Mouse (Mus musculus) heart, adult 11 months (tissue): ENCODE measurements around the gene Acaa1a.
"Not testable (repeated sequence)": the region's sequence is repeated elsewhere in the genome, so short reads cannot be mapped to it uniquely, and the experiment has no call there.

Experiments used
- DNase-seq: peaks from one replicate; pipeline ENCODE4 v3.0.0; 2022

Acaa1a gene

DNA sequence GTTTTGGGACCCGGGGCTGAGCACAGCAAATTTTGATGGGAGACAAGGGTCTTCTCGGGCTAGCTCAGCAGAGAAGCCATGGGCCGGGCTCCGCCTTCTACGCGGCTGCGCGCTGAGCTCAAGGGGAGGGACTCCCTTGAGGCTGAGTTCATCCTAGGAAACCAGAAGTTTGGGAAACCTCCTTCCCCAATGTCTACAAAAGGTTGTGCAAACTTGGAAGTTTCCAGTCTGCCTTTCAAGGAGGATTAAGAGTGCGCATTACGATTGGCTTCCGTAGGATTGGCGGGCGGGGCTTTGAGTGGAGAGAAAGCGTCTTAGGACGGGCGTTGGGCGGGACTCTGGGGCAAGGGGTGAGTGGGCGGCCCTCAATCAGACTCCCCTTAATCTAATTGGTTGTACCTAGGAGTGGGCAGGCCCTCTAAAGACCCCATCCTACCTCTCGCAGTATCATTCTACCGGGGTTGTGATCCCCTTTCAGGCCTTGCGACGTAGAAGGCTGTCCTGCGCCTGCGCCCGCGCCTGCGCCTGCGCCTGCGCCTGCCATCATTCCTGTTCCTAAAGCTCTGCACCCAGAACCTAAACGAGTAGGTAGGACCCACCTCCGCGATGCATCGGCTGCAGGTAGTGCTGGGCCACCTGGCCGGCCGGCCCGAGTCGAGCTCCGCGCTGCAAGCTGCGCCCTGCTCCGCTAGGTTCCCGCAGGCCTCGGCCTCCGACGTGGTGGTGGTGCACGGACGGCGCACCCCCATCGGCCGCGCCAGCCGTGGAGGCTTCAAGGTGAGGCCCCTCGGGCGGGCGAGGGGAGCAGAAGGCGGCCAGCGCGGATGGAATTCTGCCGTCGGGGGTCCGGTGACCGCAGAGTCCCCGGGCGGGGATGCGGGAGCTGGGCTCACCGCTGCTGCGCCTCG, 1.7 kb downstream of the Acaa1a start, which contains the start of gene Myd88:
Gene Myd88, minus strand, starts transcription at position 503 of the 908 bp plus-strand sequence.
- peak; percentile 100 for DNase-seq

DNA sequence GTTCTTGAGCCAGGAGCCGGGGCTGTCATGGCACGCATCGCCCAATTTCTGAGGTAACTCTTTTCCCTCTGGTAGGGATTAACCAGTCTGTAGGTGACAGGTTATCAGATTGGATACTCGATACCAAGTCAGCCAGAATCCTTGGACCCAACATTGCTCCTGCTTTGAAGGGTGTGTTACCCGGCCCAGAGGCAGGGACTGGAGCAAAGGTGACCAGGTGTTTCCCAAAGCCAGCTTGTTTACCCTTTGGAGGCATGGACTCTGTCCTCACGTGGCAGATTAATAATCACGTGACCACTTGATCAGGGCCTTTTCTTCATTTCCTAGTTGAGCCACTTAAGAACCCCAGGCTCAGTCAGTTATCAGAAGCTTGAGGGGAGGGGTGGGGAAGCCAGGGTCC, 3.3 kb downstream of the Acaa1a start:
- DNase-seq = no peak

GRCm38 (mm10) chr9:119346376-119346775, 6.9 kb downstream of the Acaa1a start:
- DNase-seq = no peak

DNA sequence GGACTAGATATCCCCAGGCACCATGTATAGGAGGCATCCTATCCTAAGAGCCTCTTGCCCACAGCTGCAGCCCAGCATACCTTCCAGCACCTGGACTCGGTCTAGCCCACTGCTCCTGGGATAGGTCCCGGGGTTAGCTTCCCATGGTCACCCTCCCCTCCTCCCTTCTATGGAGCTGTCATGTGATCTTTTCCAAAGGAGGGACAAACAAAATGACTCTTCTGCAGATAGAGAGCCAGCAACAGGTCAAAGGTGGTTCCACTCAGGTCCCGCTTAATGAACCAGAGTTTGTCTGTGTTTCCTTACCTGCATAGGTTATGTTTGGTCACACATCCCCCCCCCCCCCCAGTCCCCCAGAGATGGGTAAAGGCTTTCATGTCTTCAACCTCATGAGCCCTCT, 11.1 kb downstream of the Acaa1a start:
- no peak for DNase-seq

DNA sequence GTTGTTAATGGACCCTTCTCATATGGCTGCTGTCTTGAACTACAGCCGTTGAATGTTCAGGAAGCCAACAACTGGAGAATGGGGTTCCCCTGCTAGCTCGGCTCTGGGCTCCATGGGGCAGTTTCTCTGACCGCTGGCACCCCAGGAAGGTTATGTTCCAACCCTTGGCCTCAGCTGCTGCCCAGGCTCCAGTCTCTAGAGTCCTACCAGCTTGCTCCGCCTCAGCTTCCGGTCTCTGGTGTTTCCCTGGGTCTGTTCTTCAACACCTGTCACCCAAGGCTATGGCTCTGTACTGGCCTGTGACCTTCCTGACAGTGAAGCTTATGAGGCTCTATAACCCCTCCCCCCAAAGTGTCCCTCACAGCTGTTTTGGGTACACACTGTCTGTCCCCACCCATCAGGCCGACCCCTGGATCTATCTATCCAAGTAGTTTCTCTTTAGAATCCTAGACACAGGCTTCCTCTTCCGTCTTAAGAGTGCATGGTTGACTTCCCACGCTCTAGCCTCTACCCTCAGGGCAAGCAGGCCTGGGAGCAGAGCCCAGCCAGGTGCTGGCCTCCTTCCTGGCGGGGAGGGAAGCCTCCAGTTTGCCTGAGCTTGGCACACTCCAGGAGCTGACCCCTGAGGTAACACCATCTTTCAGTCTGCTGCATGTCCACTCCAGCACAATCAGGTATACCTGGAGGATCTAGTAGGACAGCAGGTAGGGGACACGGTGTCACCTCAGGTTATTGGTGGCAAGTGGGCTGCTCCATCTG, 11.7 kb downstream of the Acaa1a start:
- no peak for DNase-seq

DNA sequence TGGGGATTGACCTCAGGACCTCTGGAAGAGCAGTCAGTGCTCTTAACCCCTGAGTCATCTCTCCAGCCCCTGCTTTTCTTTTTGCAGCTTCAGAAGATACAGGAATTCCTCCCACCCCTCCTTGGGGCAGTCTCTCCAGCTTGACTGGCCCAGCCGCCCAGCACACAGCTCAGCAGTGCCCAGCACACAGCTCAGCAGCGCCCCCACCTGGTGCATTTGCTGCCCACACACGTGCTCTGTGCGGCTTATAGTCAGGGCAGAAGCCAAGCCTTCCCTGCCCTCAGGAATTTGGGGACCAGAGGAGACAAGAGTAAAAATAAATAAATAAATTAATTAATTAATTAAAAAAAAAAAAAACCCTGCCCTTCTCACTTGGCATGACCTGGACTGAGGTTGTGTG, 12.6 kb downstream of the Acaa1a start:
- peak; percentile 96 for DNase-seq

GRCm38 (mm10) chr9:119353926-119354325, 14.4 kb downstream of the Acaa1a start:
- DNase-seq = no peak

- no peak for DNase-seq
Measured at GRCm38 (mm10) chr9:119355943-119356342, 16.5 kb downstream of the Acaa1a start.

DNA sequence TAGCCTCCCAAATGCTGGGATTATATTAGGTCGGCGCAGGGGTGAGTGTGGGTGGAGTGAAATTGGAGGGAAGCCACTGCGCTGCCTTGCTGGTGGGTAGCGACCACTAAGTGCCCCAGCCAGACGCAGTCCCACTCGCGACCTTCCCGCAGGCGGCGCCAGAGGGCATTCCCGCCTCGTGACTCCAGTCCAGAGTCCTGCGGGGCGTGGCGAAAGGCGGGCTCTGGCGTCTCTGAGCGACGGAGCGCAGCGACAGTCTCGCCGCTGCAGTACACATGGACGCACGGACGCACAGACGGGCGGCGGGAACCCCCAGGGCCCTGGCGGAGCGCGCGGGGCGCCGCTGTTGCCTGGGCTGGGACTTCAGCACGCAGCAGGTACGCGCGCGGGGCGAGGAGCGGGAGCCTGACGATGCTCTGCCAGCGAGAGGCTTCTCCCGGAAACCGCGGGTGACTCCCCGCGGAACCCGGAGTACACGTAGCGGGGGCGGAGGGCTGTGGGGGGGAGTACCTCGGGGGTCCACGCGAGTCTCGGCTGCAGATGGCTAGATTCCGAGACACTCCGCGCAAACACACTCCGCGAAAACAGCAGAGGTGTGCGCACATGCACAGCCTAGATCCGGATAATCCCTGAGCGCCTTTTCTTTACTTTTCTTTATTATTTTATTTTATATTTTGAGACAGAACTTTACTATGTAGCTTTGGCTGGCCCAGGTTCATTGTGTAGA, 18.0 kb downstream of the Acaa1a start, which contains the start of gene Xylb:
Gene Xylb, plus strand, starts transcription at position 51 of the 727 bp plus-strand sequence.
- DNase-seq = peak; percentile 99

DNA sequence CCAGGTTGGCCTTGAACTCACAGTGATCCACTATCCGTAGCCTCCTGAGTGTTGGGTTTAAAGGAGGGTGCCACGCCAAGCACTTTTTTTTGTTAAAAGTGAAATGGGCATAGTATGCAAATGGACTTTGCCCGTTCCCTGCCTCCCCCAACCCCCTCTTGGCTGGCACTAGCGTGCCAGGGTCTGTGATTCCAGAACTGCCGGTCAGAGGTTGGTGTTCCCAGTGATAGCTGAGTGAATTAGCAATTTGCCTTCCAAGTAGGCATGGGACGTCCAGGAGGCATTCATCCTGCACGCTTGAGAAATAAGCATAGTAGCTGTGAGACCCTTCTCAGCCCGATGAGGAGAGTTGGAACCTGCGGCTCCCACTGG, 18.6 kb downstream of the Acaa1a start:
- DNase-seq = no peak

DNA sequence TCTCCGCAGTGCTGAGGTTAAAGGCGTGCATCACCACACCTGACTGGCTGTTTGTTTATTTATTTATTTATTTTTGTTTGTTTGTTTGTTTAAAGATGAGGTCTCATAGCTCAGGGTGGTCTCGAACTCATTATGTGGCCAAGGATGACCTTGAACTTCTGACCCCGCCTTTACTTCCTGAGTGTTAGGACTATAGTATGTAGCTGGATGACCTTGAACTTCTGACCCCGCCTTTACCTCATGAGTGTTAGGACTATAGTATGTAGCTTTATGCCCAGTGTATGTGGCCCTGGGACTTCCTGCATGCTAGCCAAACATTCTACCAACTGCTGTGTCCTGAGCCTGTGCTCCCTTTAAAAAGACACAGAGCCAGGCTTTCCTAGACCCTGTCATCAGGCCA, 21.9 kb downstream of the Acaa1a start:
- no peak for DNase-seq

- no peak for DNase-seq
Measured at GRCm38 (mm10) chr9:119363229-119363628, 23.8 kb downstream of the Acaa1a start.

- peak; percentile 92 for DNase-seq
Measured at GRCm38 (mm10) chr9:119365284-119365683, 25.8 kb downstream of the Acaa1a start, which contains the start of gene Slc22a14. Slc22a14 (minus strand) TSS chr9:119365553.

DNA sequence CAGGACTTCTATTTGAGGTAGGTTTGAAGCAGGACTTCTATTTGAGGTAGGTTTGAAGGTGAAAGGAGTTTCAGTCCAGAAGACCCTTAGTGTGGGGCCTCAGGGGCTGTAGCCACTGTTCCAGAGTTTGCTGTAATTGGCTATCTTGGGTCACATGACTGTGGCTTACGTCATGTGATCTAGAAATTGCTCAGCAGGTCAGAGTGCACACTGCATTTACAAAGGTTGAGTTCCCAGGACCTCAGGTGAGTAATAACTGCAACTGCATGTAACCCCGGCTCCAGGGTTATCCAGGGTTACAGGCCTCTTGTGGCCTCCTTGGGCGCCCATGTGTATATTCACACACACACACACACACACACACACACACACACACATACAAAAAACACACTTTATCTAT, 28.9 kb downstream of the Acaa1a start:
- no peak for DNase-seq

DNA sequence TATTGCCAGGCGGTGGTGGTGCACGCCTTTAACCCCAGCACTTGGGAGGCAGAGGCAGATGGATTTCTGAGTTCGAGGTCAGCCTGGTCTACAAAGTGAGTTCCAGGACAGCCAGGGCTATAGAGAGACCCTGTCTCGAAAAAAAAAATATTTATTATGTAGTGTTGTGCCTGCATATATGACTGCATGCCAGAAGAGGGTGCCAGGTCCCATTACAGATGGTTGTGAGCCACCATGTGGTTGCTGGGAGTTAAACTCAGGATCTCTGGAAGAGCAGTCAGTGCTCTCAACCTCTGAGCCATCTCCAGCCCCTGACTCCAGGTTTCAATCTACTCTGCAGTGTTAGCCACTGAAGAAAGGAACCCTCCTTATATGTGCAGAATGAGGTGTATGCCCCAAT, 31.3 kb downstream of the Acaa1a start:
- DNase-seq = not testable (repeated sequence)

DNA sequence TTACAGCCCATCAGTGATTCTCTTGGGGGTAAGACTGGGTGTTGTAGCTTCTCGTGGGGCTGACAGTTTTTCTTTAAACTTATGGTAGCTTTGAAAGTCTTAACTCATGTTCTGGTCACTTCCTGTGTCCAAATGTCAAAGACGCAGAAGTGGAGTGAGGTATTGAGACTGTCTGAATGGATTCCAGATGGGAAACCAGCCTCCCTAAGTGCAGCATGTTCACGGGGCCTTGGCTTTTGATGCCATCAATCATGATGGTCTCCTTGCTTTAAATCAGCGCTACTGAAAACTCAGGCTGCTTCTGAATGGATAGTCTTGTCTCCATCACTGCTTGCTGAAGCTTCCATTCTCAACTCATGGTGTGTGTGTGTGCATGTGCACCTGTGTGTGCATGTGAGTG, 31.8 kb downstream of the Acaa1a start:
- no peak for DNase-seq

- peak; percentile 71 for DNase-seq
Measured at GRCm38 (mm10) chr9:119375008-119375407, 35.5 kb downstream of the Acaa1a start.

DNA sequence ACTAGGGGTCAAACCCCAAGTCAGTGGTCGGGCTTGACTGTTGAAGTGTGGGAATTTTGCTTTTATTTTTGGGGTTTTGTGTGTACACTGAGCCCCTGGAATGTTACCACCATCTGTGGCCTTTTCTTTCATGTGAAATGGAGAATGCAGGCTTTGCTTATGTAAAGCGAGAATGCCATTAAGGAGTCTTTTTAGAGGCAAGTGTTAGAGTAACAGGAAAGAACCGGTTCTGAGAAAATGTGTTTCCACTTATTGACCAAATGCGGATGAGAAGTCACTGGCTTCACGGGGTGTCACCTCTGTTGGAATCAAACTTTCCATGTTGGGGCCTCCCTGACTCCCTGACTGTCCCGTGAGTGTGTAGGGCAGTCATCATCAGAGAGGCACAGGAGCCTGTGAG, 36.1 kb downstream of the Acaa1a start:
- DNase-seq = no peak

GRCm38 (mm10) chr9:119378231-119378630, 38.8 kb downstream of the Acaa1a start:
- DNase-seq = no peak

DNA sequence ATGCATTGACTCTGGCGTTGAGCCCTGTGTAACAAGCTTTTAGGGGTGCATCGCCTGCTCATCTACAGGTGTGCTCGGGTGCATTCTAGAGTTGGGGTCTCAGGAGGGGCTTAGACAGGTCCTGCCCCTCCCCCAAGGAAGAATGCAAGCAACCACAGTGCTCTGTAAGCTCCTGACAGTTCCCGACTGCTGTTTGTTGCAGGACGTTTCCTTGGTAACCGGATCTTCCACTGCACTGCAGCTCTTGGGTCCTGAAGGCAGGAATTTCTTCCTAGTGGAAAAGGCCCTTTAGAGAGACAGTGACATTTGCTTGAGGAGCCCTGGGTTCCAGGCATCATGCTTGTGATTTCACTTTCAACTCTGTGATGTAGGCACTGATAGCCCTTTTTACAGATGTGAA, 43.1 kb downstream of the Acaa1a start:
- DNase-seq = no peak

- DNase-seq = no peak
Measured at GRCm38 (mm10) chr9:119388956-119389355, 49.5 kb downstream of the Acaa1a start.

DNA sequence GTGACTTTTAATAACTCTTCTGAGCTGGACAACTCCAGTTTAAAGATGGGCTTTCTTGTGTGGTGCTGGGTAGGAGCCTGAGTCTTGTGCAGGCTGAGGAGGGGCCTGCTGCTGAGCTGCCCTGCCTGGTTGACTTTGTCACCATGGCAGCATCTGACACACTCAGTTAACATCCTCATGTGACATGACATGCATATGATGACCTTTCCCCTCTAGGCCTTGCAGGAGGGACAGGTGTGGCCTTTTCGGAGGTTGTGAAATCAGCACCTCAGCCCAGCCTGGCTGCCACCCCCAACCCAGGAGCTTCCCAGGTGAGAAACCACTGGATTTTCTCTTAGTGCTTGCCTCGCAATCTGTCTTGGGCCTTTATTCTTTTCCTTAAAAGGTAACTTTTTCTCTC, 50.7 kb downstream of the Acaa1a start:
- DNase-seq = no peak

GRCm38 (mm10) chr9:119394808-119395207, 55.3 kb downstream of the Acaa1a start:
- no peak for DNase-seq
